Mouse (Mus musculus) ES-E14 (cell line): ENCODE measurements at regions not wholly inside any gene's neighbourhood (a gene's known extent, or its start where the extent isn't known, plus 50 kb on each side); places are given as distances from the start of the nearest gene placed in this dataset.

Source experiments
- HCFC1 ChIP-seq: IDR thresholded peaks from 2 replicates; pipeline ENCODE4 v1.6.1; 2012; ENCODE audit warnings: low read length, inconsistent platforms, borderline replicate concordance; ENCODE audit not compliant: insufficient read depth
- ZC3H11A ChIP-seq: IDR thresholded peaks from 2 replicates; pipeline ENCODE4 v1.6.1; 2012; ENCODE audit warnings: low read depth, mild to moderate bottlenecking, inconsistent platforms, low read length, borderline replicate concordance

DNA sequence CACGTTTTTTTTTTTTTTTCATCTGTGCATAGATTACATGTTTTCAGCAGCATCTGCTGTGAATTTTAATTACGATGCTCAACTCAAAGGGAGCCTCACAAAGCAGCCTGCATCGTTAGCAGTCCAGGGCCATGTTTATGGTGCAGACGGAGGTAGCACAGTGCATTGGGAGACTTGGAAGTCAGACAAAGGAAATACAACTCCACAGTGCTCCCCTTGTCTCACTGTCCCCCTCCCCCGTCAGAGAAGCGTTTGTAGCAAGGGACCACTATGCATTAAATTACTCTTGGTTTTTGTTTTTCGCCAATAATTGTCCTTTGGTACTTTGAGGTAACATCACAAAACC, 336.5 kb downstream of the Glrx3 start:
- no peak for TF ChIP-seq ZC3H11A
- TF ChIP-seq HCFC1, result no peak
